Mouse (Mus musculus) spleen, postnatal 4 days (tissue): ENCODE results near the gene Bpifb9b.
"Not testable (repeated sequence)": the region's sequence is repeated elsewhere in the genome, so short reads cannot be mapped to it uniquely, and the experiment has no call there.

ENCODE experiments used
- DNase-seq, 2 experiments: peaks; one replicate each; pipeline ENCODE4 v3.0.0; 2022; ENCODE audit warnings: low spot score in 2 of 2

The Bpifb9b gene

DNA sequence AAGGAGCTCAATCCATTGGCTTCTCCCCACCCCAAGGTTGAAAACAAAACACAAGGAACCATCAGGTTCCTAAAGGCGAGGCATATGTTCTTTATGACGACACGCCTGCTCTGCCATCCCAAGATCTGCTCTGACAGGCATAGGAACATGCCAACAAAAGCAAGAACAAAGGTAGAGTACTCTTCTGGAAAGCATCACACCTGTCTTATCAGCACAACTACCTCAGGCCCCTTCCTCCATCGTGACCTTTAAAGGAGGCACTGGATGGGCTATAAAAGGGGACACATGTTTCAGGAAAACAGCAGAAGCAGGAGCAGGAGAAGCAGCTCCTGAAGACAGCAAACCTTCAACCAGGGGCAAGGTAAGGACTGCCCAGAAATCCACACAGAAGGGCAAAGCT, at the start of gene Bpifb9b:
Gene Bpifb9b, plus strand, starts transcription at position 301 of the 400 bp plus-strand sequence.
- DNase-seq, result not testable (repeated sequence)

GRCm38 (mm10) chr2:154257554-154257953, 49.5 kb upstream of the Bpifb9b start, which contains the start of gene Bpifb9a:
TSS of gene Bpifb9a (plus strand) at chr2:154257854.
- DNase-seq, result not testable (repeated sequence)

- not testable (repeated sequence) for DNase-seq
Measured at GRCm38 (mm10) chr2:154264397-154264796, 42.6 kb upstream of the Bpifb9b start.

- not testable (repeated sequence) for DNase-seq
Measured at GRCm38 (mm10) chr2:154291866-154292265, 15.2 kb upstream of the Bpifb9b start.

GRCm38 (mm10) chr2:154292833-154293232, 14.2 kb upstream of the Bpifb9b start:
- no peak for DNase-seq

DNA sequence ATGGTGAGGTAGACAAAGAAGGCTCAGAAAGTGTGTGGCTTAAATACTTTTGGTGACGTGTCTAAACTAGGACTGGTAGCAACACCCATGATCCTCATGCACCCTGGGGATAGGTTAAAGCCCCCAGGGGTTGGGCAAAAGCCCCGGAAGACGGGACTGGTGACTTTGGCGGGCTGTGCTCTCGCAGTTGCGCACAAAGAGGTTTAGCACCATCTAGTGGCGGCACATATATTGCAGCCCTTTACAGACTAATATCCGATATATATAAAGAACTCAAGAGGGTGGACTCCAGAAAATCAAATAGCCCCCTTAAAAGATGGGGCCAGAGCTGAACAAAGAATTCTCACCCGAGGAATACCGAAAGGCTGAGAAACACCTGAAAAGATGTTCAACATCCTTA, 12.3 kb upstream of the Bpifb9b start:
- peak; percentile 28 to 74 for DNase-seq

DNA sequence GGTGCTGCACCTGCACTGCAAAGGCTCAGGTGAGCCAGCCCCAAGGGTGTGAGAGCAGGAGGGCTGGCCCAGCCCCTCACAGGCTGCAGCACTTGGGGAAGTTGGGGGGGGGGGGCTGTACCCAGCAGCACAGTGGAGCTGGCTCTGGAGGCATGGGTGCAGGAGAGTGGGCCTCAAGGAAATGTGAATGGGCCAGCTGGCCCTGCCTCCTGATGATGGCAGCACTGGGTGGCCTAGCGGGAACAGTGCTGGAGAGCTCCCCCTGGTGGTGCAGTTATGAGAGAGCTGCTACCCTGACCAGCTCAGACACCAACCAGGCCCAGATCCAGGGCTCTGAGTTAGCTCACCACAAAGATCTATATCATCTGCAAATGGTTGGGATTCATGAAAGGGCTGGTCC, 6.5 kb upstream of the Bpifb9b start:
- DNase-seq, result peak; percentile 74 to 92

- DNase-seq, result no peak
Measured at GRCm38 (mm10) chr2:154301763-154302162, 5.3 kb upstream of the Bpifb9b start.

DNA sequence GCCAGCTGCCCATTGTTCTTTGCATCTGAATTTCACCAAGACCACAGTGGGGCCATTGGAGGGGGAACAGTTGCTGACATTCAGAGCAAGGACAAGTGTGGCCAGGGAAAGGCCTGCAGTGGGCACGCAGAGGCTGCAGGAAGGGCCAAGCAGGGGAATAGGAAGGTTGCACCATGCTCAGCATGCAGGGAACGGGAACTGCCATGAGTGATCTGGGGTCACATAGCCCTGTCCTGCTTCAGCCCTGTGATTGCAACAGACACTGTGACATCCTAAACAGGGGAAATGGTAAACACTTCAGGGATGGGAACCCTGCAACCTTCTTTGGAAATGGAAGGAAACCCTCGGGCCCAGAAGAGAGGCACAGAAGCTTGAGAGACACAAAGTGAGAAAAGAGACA, 2.4 kb upstream of the Bpifb9b start:
- not testable (repeated sequence) for DNase-seq

DNA sequence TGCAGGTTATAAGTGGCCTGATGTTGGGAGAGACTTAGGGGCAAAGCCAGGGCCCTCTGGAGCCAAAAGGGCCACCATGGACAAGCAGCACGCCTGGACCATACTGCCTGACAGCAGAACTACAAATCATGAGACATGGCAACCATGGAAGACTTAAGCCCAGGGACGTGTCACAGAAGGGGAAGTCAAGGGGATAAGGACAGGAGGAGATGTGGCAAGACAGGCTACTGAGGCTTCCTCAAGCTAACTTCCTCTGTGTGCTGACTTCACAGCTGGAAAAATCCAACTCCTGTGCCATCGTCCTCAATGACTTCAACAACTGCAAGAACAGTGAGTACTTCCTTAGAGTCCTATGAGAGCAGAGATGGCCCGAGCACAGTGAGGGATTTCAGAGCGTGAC, 6.7 kb downstream of the Bpifb9b start:
- DNase-seq, result not testable (repeated sequence)

GRCm38 (mm10) chr2:154326852-154327251, 19.8 kb downstream of the Bpifb9b start:
- peak in 1 of 2 experiments; percentile 40 for DNase-seq

DNA sequence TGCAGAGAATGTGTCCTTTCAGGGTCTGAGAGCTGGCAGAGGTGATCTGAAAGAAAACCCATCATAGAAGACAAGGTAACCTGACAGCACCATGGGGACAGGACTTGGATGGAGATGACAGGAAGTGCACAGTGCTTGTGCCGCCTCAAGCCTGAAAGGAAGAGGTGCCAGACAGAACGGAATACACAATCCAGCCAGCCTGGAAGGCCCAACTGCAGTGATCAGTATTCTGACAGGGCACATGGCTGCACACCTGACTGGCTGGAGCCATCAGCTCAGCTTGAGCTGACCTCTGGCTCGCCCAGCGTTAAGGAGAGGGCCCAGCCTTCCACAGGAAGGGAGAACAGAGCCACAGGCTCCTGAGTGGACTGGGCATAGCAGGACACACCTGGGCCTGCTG, 28.5 kb downstream of the Bpifb9b start:
- no peak for DNase-seq

DNA sequence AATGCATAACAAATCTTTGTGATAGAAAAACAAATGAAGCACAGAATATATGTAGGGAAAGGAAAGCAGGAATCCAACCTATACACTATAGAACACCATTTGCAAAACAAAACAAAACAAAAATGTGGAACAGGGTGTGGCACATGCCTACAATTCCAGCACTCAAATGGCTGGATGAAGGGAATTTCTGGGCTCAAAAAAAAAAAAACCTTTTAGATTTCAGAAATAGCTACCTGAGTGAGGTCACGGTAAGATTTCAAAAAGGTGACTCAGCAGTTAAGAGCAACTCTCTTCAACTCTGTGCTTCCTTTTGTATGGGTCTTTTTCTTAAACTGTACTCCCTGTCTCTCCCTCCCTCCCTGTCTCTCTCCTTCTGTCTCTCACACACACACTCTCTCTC, 31.1 kb downstream of the Bpifb9b start:
- no peak for DNase-seq

DNA sequence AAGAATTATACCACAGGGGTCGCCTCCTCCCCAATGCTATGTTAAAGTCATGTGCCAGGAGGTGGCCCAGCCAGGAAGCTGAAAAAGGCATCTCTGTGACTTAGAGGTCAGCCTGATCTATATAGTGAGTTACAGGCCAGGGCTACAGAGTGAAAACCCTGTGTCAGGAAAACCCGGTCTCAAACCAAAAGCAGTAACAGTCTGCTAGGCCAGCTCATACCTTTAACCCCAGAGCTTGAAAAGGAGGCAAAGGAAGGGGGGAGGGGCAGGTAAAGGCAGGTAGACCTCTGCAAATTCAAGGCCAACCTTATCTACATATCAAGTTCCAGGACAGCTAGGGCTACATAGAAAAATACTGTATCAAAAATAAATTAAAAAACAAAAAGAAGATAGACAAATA, 32.3 kb downstream of the Bpifb9b start:
- DNase-seq, result no peak

GRCm38 (mm10) chr2:154348152-154348551, 41.1 kb downstream of the Bpifb9b start:
- no peak for DNase-seq

DNA sequence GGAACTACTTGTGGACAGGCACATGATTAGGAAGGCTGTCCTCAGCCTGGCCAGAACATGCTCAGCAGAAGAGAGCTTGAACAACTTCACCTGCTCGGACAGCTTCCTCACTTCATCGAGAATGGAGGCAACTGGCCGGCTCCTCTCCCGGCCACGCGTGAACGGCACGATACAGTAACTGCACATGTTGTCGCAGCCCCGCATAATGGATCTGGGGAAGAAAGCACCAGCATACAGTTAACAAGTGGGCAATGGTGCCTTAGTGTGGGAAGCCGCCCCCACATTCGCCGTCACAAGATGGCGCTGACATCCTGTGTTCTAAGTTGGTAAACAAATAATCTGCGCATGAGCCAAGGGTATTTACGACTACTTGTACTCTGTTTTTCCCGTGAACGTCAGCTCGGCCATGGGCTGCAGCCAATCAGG, 47.0 kb downstream of the Bpifb9b start:
- not testable (repeated sequence) for DNase-seq

DNA sequence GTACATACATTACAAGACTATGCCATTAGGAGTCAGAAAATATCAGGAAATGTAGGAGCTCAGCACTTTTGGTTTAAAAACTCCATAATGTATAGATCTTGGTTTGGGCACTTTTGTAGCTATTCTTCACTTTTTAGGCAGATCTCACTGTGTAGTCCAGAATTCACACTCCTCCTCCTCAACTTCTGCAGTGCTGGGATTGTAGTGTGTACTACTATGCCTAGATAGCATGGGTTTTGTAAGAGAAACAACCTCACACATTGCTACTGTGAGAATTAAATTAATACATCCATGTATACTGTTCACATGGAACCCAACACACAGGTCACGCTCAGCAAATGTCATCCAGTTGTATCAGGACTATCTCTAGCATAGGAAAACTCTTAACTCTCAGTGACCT, 60.5 kb downstream of the Bpifb9b start:
- no peak for DNase-seq
